In the genomic region with DNA sequence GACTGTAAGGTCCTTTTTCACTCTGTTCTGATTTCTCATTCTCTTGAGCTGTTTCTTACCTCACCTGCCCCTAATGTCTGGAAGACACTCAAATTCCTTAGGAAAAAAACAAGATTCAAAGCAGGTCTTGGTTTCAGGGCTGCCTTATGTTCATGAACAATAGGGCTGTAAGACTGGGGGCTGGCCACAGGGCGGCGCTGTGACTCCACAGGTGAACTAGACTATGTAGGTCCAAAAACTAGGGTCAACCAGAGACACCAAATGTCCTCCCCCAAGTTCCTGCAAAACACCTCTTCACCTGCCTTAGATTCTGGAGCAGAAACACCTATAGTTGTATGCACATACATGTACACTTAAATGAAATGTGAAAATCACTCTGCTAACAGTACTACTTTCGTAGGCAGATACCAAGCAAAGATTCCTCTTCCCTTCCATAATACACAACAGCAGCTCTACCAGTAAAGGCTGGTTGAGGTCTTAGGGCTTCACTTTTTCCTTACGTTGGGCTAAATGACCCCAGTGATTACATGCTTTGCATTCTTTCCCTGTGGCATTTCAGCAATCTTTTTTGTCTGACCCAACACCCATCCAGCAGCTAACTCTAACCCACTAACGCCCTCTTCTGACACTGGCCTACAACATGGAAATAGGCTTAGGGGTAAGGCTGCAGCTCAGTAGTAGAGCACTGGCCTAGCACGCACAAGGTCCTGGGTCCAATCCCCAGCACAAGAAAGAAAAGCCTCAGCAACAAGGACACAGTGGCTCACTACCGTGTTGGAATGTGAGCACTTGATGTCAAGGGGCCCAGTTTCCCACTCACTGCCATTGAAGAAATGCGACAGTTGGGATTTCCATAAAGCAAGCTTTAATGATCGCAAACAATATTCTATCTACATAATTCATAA, we compare ENCODE assay signal across 8 mouse cellular contexts. TPM values are rescaled to one million over a fixed set of nuclear protein-coding genes. Genes with fewer than 3 reads are reported as not detected.
DNase-seq lines count a peak whose midpoint lies in the region; ATAC-seq and TF ChIP-seq lines count a peak whose summit lies in the region.

No protein-coding gene starts in this region.

- H3K36me3 ChIP-seq in embryonic facial prominence, embryonic 10.5 days (replicated peaks), result no peaks in the 10 kb centered on the region
- H3K36me3 ChIP-seq in heart, embryonic 10.5 days, result peaks cover 22% of the 10 kb centered on the region
- no peaks in the 10 kb centered on the region for H3K36me3 ChIP-seq in kidney, embryonic 14.5 days (ENCODE audit: control insufficient read depth, insufficient read depth, low read length)
- H3K36me3 ChIP-seq in liver, postnatal 0 days (replicated peaks; ENCODE audit: insufficient read depth, low read length), result peaks cover 12% of the 10 kb centered on the region
- no peaks in the 10 kb centered on the region for H3K36me3 ChIP-seq in neural tube, embryonic 14.5 days (ENCODE audit: control insufficient read depth, insufficient read depth, low read length)
- H3K36me3 ChIP-seq in testis, adult 2 months (ENCODE audit: control insufficient read depth, insufficient read depth, low read length), result no peaks in the 10 kb centered on the region

- no peak overlapping the region for H3K4me3 ChIP-seq in embryonic facial prominence, embryonic 10.5 days
- H3K4me3 ChIP-seq in heart, embryonic 10.5 days, result no peak overlapping the region
- no peak overlapping the region for H3K4me3 ChIP-seq in kidney, embryonic 14.5 days (ENCODE audit: low read length)
- H3K4me3 ChIP-seq in liver, postnatal 0 days (ENCODE audit: low read depth, low read length), result no peak overlapping the region
- no peak overlapping the region for H3K4me3 ChIP-seq in neural tube, embryonic 14.5 days (ENCODE audit: low read depth, low read length)
- H3K4me3 ChIP-seq in testis, adult 2 months (ENCODE audit: control insufficient read depth, low read depth, low read length), result no peak overlapping the region

- H3K4me1 ChIP-seq in embryonic facial prominence, embryonic 10.5 days, result peaks cover 9% of the 10 kb centered on the region
- peaks cover 30% of the 10 kb centered on the region for H3K4me1 ChIP-seq in heart, embryonic 10.5 days
- no peaks in the 10 kb centered on the region for H3K4me1 ChIP-seq in kidney, embryonic 14.5 days (ENCODE audit: control insufficient read depth, insufficient read depth, low read length)
- peaks cover 4% of the 10 kb centered on the region; the same call in 1 of the 2 replicates for H3K4me1 ChIP-seq in liver, postnatal 0 days (ENCODE audit: insufficient read depth)
- H3K4me1 ChIP-seq in neural tube, embryonic 14.5 days (ENCODE audit: control insufficient read depth, insufficient read depth, low read length), result no peaks in the 10 kb centered on the region
- H3K4me1 ChIP-seq in testis, adult 2 months (ENCODE audit: control insufficient read depth, insufficient read depth, low read length), result no peaks in the 10 kb centered on the region

- peak; percentile 94 for TF ChIP-seq CTCF in liver, postnatal 0 days (IDR thresholded peaks at IDR 0.05; ENCODE audit: low read depth)
- TF ChIP-seq CTCF in testis, adult 2 months (IDR thresholded peaks at IDR 0.05; ENCODE audit: control insufficient read depth, insufficient read depth, insufficient replicate concordance, low read depth, low read length), result peak; percentile 86

- TF ChIP-seq POLR2A in testis, adult 2 months (IDR thresholded peaks at IDR 0.05; ENCODE audit: control insufficient read depth, low read depth, low read length), result no peak

- DNase-seq in A20 (ENCODE audit: low read depth, low spot score), result peak; percentile 76
- peak; percentile 49 for DNase-seq in adrenal gland, adult 8-10 months
- peak; percentile 84 for DNase-seq in embryonic facial prominence, embryonic 10.5 days (ENCODE audit: low spot score)
- DNase-seq in heart, embryonic 10.5 days (ENCODE audit: low spot score), result peak; percentile 87
- peak; percentile 83 for DNase-seq in liver, postnatal 0 days

- H3K27me3 ChIP-seq in embryonic facial prominence, embryonic 10.5 days (replicated peaks; ENCODE audit: low read depth, poor library complexity, severe bottlenecking), result no peaks in the 10 kb centered on the region
- no peaks in the 10 kb centered on the region for H3K27me3 ChIP-seq in heart, embryonic 10.5 days (ENCODE audit: insufficient read depth, poor library complexity, severe bottlenecking)
- H3K27me3 ChIP-seq in kidney, embryonic 14.5 days (ENCODE audit: control insufficient read depth, insufficient read depth, low read length), result no peaks in the 10 kb centered on the region
- H3K27me3 ChIP-seq in liver, postnatal 0 days (ENCODE audit: insufficient read depth, low read length), result no peaks in the 10 kb centered on the region
- H3K27me3 ChIP-seq in neural tube, embryonic 14.5 days (ENCODE audit: control insufficient read depth, insufficient read depth, low read length), result no peaks in the 10 kb centered on the region
- no peaks in the 10 kb centered on the region for H3K27me3 ChIP-seq in testis, adult 2 months (ENCODE audit: control insufficient read depth, insufficient read depth, low read length)

- H3K9ac ChIP-seq in kidney, embryonic 14.5 days (ENCODE audit: low read depth, low read length), result no peak overlapping the region
- H3K9ac ChIP-seq in liver, postnatal 0 days (replicated peaks), result no peak overlapping the region
- no peak overlapping the region for H3K9ac ChIP-seq in neural tube, embryonic 14.5 days (replicated peaks; ENCODE audit: low read depth, low read length)

- 61% methylated on average over 9 of the region's 9 CpGs for WGBS in embryonic facial prominence, embryonic 10.5 days
- WGBS in heart, embryonic 10.5 days, result 50% methylated on average over 9 of the region's 9 CpGs
- 57% methylated on average over 9 of the region's 9 CpGs for WGBS in kidney, embryonic 14.5 days
- 64% methylated on average over 9 of the region's 9 CpGs for WGBS in liver, postnatal 0 days (ENCODE audit: insufficient replicate concordance)
- WGBS in neural tube, embryonic 14.5 days, result 61% methylated on average over 9 of the region's 9 CpGs

- no peak overlapping the region for H3K4me2 ChIP-seq in kidney, embryonic 14.5 days (replicated peaks; ENCODE audit: low read depth, low read length)
- H3K4me2 ChIP-seq in liver, postnatal 0 days (ENCODE audit: low read depth, low read length), result no peak overlapping the region
- H3K4me2 ChIP-seq in neural tube, embryonic 14.5 days (ENCODE audit: low read depth, low read length), result no peak overlapping the region

- peak; percentile 68; the same call in 1 of the 2 replicates for ATAC-seq in kidney, embryonic 14.5 days (ENCODE audit: low FRiP score, low TSS enrichment)
- ATAC-seq in liver, postnatal 0 days, result peak; percentile 63
- peak; percentile 80 for ATAC-seq in neural tube, embryonic 14.5 days (ENCODE audit: low read depth)

- H3K9me3 ChIP-seq in embryonic facial prominence, embryonic 10.5 days, result no peaks in the 10 kb centered on the region
- H3K9me3 ChIP-seq in heart, embryonic 10.5 days, result no peaks in the 10 kb centered on the region
- no peaks in the 10 kb centered on the region for H3K9me3 ChIP-seq in kidney, embryonic 14.5 days (ENCODE audit: control insufficient read depth, low read length)
- H3K9me3 ChIP-seq in liver, postnatal 0 days (ENCODE audit: low read length), result no peaks in the 10 kb centered on the region
- H3K9me3 ChIP-seq in neural tube, embryonic 14.5 days (ENCODE audit: control insufficient read depth, low read length), result no peaks in the 10 kb centered on the region

- H3K27ac ChIP-seq in embryonic facial prominence, embryonic 10.5 days (replicated peaks), result no peak overlapping the region
- 0 out of 2 replicates have a peak overlapping the region, but pooled peaks have one; percentile 38 for H3K27ac ChIP-seq in heart, embryonic 10.5 days
- H3K27ac ChIP-seq in kidney, embryonic 14.5 days (ENCODE audit: low read depth, low read length), result no peak overlapping the region
- H3K27ac ChIP-seq in liver, postnatal 0 days (ENCODE audit: low read depth), result 0 out of 2 replicates have a peak overlapping the region, but pooled peaks have one; percentile 7
- no peak overlapping the region for H3K27ac ChIP-seq in neural tube, embryonic 14.5 days (ENCODE audit: low read depth, low read length)
- H3K27ac ChIP-seq in testis, adult 2 months (ENCODE audit: control insufficient read depth, insufficient read depth, low read depth, low read length), result no peak overlapping the region

- no peak for TF ChIP-seq EP300 in liver, postnatal 0 days (IDR thresholded peaks at IDR 0.05; ENCODE audit: low read depth)

RNA-seq across cellular contexts. Expression of gene Slc39a2, which starts 10.4 kb away (rescaled TPM):
- 1 to 10 TPM in 1 of 4 experiments, under 1 TPM in 3; 0.20 to 1.2 (median 0.66) TPM for total RNA-seq in adrenal gland, adult 8-10 months (2022)
- polyA plus RNA-seq in embryonic facial prominence, embryonic 10.5 days (2016; fragmentation: Nextera tagmentation; extraction: Ambion mirVana), result 0.60 and 0.62 TPM in 2 replicates
- polyA plus RNA-seq in heart, embryonic 10.5 days (2016; fragmentation: Nextera tagmentation; extraction: Ambion mirVana), result 0.53 and 0.63 TPM in 2 replicates
- polyA plus RNA-seq in kidney, embryonic 14.5 days (2014; fragmentation: Nextera tagmentation; extraction: Ambion mirVana), result 0.18 and 0.33 TPM in 2 replicates
- polyA plus RNA-seq in liver, postnatal 0 days (2015; fragmentation: Nextera tagmentation; extraction: Ambion mirVana), result 0.06 and 0.07 TPM in 2 replicates
- 1.6 and 1.9 TPM in 2 replicates for polyA plus RNA-seq in neural tube, embryonic 14.5 days (2014; fragmentation: Nextera tagmentation; extraction: Ambion mirVana)
- 0.14 and 0.30 TPM in 2 replicates for polyA plus RNA-seq in testis, adult 2 months (2012; rRNA removed)

RNA-seq across cellular contexts. Expression of gene Ndrg2, which starts 10.9 kb away (rescaled TPM):
- total RNA-seq in adrenal gland, adult 8-10 months (2022), result 100 to 1,000 TPM; 209 to 364 (median 285) TPM
- polyA plus RNA-seq in embryonic facial prominence, embryonic 10.5 days (2016; fragmentation: Nextera tagmentation; extraction: Ambion mirVana), result 15.4 and 16.6 TPM in 2 replicates
- polyA plus RNA-seq in heart, embryonic 10.5 days (2016; fragmentation: Nextera tagmentation; extraction: Ambion mirVana), result 92.7 and 155 TPM in 2 replicates
- polyA plus RNA-seq in kidney, embryonic 14.5 days (2014; fragmentation: Nextera tagmentation; extraction: Ambion mirVana), result 13.0 and 13.7 TPM in 2 replicates
- 346 and 352 TPM in 2 replicates for polyA plus RNA-seq in liver, postnatal 0 days (2015; fragmentation: Nextera tagmentation; extraction: Ambion mirVana)
- polyA plus RNA-seq in neural tube, embryonic 14.5 days (2014; fragmentation: Nextera tagmentation; extraction: Ambion mirVana), result 168 and 194 TPM in 2 replicates
- 27.3 and 31.6 TPM in 2 replicates for polyA plus RNA-seq in testis, adult 2 months (2012; rRNA removed)

RNA-seq across cellular contexts. Expression of gene Tppp2, which starts 15.2 kb away (rescaled TPM):
- not detected for total RNA-seq in adrenal gland, adult 8-10 months (2022)
- polyA plus RNA-seq in embryonic facial prominence, embryonic 10.5 days (2016; fragmentation: Nextera tagmentation; extraction: Ambion mirVana), result not detected in 2 replicates
- not detected in 2 replicates for polyA plus RNA-seq in heart, embryonic 10.5 days (2016; fragmentation: Nextera tagmentation; extraction: Ambion mirVana)
- not detected in 2 replicates for polyA plus RNA-seq in kidney, embryonic 14.5 days (2014; fragmentation: Nextera tagmentation; extraction: Ambion mirVana)
- not detected in 2 replicates for polyA plus RNA-seq in liver, postnatal 0 days (2015; fragmentation: Nextera tagmentation; extraction: Ambion mirVana)
- polyA plus RNA-seq in neural tube, embryonic 14.5 days (2014; fragmentation: Nextera tagmentation; extraction: Ambion mirVana), result not detected in 2 replicates
- polyA plus RNA-seq in testis, adult 2 months (2012; rRNA removed), result 153 and 181 TPM in 2 replicates

RNA-seq across cellular contexts. Expression of gene Mettl17, which starts 18.4 kb away (rescaled TPM):
- total RNA-seq in adrenal gland, adult 8-10 months (2022), result 10 to 100 TPM; 31.5 to 50.1 (median 45.6) TPM
- 52.4 and 53.0 TPM in 2 replicates for polyA plus RNA-seq in embryonic facial prominence, embryonic 10.5 days (2016; fragmentation: Nextera tagmentation; extraction: Ambion mirVana)
- polyA plus RNA-seq in heart, embryonic 10.5 days (2016; fragmentation: Nextera tagmentation; extraction: Ambion mirVana), result 40.0 and 45.1 TPM in 2 replicates
- 42.3 and 56.6 TPM in 2 replicates for polyA plus RNA-seq in kidney, embryonic 14.5 days (2014; fragmentation: Nextera tagmentation; extraction: Ambion mirVana)
- polyA plus RNA-seq in liver, postnatal 0 days (2015; fragmentation: Nextera tagmentation; extraction: Ambion mirVana), result 9.4 and 10.8 TPM in 2 replicates
- polyA plus RNA-seq in neural tube, embryonic 14.5 days (2014; fragmentation: Nextera tagmentation; extraction: Ambion mirVana), result 69.8 and 99.4 TPM in 2 replicates
- 14.4 and 15.8 TPM in 2 replicates for polyA plus RNA-seq in testis, adult 2 months (2012; rRNA removed)

RNA-seq across cellular contexts. Expression of gene Rnase13, which starts 19.5 kb away (rescaled TPM):
- not detected for total RNA-seq in adrenal gland, adult 8-10 months (2022)
- not detected in 2 replicates for polyA plus RNA-seq in embryonic facial prominence, embryonic 10.5 days (2016; fragmentation: Nextera tagmentation; extraction: Ambion mirVana)
- polyA plus RNA-seq in heart, embryonic 10.5 days (2016; fragmentation: Nextera tagmentation; extraction: Ambion mirVana), result not detected in 2 replicates
- not detected in 2 replicates for polyA plus RNA-seq in kidney, embryonic 14.5 days (2014; fragmentation: Nextera tagmentation; extraction: Ambion mirVana)
- not detected in 2 replicates for polyA plus RNA-seq in liver, postnatal 0 days (2015; fragmentation: Nextera tagmentation; extraction: Ambion mirVana)
- not detected in 2 replicates for polyA plus RNA-seq in neural tube, embryonic 14.5 days (2014; fragmentation: Nextera tagmentation; extraction: Ambion mirVana)
- 0.07 TPM in 1 of 2 replicates, not detected in the other for polyA plus RNA-seq in testis, adult 2 months (2012; rRNA removed)

Comparison
In these comparisons a context has a peak if more than half of its experiments do, and no peak if none do; other contexts are left out.
1. H3K27ac ChIP-seq: peak in heart, embryonic 10.5 days (single experiment) and liver, postnatal 0 days (single experiment); none in embryonic facial prominence, embryonic 10.5 days (single experiment), kidney, embryonic 14.5 days (single experiment), neural tube, embryonic 14.5 days (single experiment) and testis, adult 2 months (single experiment).
2. RNA of gene Tppp2, which starts 15.2 kb away (polyA plus RNA-seq): 153 to 181 TPM in testis, adult 2 months; not detected in embryonic facial prominence, embryonic 10.5 days, not detected in heart, embryonic 10.5 days, not detected in kidney, embryonic 14.5 days, not detected in liver, postnatal 0 days and not detected in neural tube, embryonic 14.5 days; every median in the first group is over 100 times any median in the second.
3. Peak in every context shown above with its lines, with median percentiles within 50 percentile points of each other: DNase-seq and ATAC-seq.